ENCODE assay signal across 12 mouse cellular contexts in the genomic region with DNA sequence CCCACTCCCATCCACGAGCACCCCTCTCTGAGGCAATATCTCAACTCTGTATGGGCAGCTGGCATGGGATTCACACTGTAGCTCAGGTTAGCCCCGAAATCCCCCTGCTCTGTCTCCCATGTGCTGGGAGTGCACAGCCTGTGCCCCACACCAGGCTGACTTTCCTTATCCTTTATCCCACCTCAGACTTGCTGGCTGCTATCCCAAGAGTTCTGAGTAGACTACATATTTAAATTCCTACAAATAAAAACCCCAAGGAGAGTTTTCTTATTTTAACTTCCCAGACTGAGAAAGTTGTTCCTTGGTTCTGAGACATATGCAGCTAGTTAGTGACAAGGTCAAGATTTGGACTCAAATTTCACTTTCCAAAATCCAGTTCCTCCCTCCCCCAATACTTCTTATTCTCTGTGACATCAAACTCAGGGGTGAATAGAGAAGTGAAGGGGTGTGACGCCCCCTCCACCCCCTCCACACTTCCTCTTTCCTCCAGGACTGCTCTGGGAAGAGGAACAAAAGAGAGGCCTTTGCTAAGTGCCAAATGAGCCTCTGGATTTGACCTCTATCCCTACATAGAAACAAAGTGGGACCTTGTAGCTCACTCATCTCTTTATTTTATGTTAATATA. TPM values are rescaled to one million over a fixed set of nuclear protein-coding genes. Genes with fewer than 3 reads are reported as not detected.
DNase-seq lines count a peak whose midpoint lies in the region; ATAC-seq and TF ChIP-seq lines count a peak whose summit lies in the region.
"Had no signal": no experiment of that assay in that cellular context is flagged by ENCODE, and none has a peak within 500 bp of the region (broad histone marks: within the 10 kb centered on the region; RNA-seq: fewer than 3 reads in every experiment).

No protein-coding gene starts in this region.

- no peak overlapping the region for H3K9ac ChIP-seq in liver, postnatal 0 days (replicated peaks)
- H3K9ac ChIP-seq in embryonic facial prominence, embryonic 14.5 days (ENCODE audit: low read depth, low read length) = no peak overlapping the region
- H3K9ac ChIP-seq: embryonic facial prominence, embryonic 15.5 days; forebrain, postnatal 0 days; hindbrain, embryonic 15.5 days; lung, embryonic 15.5 days had no signal

- ATAC-seq in liver, postnatal 0 days = no peak
- ATAC-seq in embryonic facial prominence, embryonic 14.5 days (ENCODE audit: low read depth) = no peak
- ATAC-seq in neutrophil, adult 5-6 weeks (ENCODE audit: extremely low read depth, insufficient number of reproducible peaks, low FRiP score, poor library complexity, severe bottlenecking) = peak; percentile 92
- ATAC-seq: forebrain, postnatal 0 days had no signal

- H3K36me3 ChIP-seq in liver, postnatal 0 days (replicated peaks; ENCODE audit: insufficient read depth, low read length) = no peaks in the 10 kb centered on the region
- no peaks in the 10 kb centered on the region for H3K36me3 ChIP-seq in embryonic facial prominence, embryonic 14.5 days (ENCODE audit: control insufficient read depth, insufficient read depth, low read length)
- H3K36me3 ChIP-seq: embryonic facial prominence, embryonic 15.5 days; lung, embryonic 15.5 days had no signal

- peak; percentile 32 for DNase-seq in liver, postnatal 0 days
- DNase-seq in liver = no peak
- peak; percentile 29 for DNase-seq in R1 (ENCODE audit: low read depth, low spot score)
- peak; percentile 65 for DNase-seq in embryonic facial prominence, embryonic 14.5 days (ENCODE audit: low spot score)
- no peak for DNase-seq in urinary bladder, postnatal 10 days (ENCODE audit: low spot score)
- DNase-seq in gastrocnemius, postnatal 25 days = no peak
- DNase-seq: forebrain, postnatal 0 days had no signal

- no peak overlapping the region for H3K4me2 ChIP-seq in liver, postnatal 0 days (ENCODE audit: low read depth, low read length)
- H3K4me2 ChIP-seq in embryonic facial prominence, embryonic 14.5 days (ENCODE audit: low read depth, low read length) = no peak overlapping the region
- H3K4me2 ChIP-seq: embryonic facial prominence, embryonic 15.5 days; hindbrain, embryonic 15.5 days; lung, embryonic 15.5 days had no signal

- no peaks in the 10 kb centered on the region for H3K9me3 ChIP-seq in liver, postnatal 0 days (ENCODE audit: low read length)
- H3K9me3 ChIP-seq in embryonic facial prominence, embryonic 14.5 days (ENCODE audit: control insufficient read depth, low read length) = no peaks in the 10 kb centered on the region
- H3K9me3 ChIP-seq: embryonic facial prominence, embryonic 15.5 days; hindbrain, embryonic 15.5 days; lung, embryonic 15.5 days had no signal

- H3K27ac ChIP-seq in liver, postnatal 0 days (ENCODE audit: low read depth) = no peak overlapping the region
- H3K27ac ChIP-seq in embryonic facial prominence, embryonic 14.5 days (replicated peaks; ENCODE audit: low read depth, low read length) = peak overlapping the region; percentile 25; the same call in 1 of the 2 replicates
- H3K27ac ChIP-seq: embryonic facial prominence, embryonic 15.5 days; hindbrain, embryonic 15.5 days; left cerebral cortex, adult 2 months; lung, embryonic 15.5 days had no signal

- 55% methylated on average over 3 of the region's 3 CpGs for WGBS in liver, postnatal 0 days (ENCODE audit: insufficient replicate concordance)
- 47% methylated on average over 3 of the region's 3 CpGs for WGBS in embryonic facial prominence, embryonic 14.5 days

- no peak for TF ChIP-seq CTCF in liver, postnatal 0 days (IDR thresholded peaks at IDR 0.05; ENCODE audit: low read depth)

- no peak for TF ChIP-seq EP300 in liver, postnatal 0 days (IDR thresholded peaks at IDR 0.05; ENCODE audit: low read depth)

- no peak overlapping the region for H3K4me3 ChIP-seq in liver, postnatal 0 days (ENCODE audit: low read depth, low read length)
- no peak overlapping the region for H3K4me3 ChIP-seq in embryonic facial prominence, embryonic 14.5 days (ENCODE audit: low read depth, low read length)
- H3K4me3 ChIP-seq: embryonic facial prominence, embryonic 15.5 days; hindbrain, embryonic 15.5 days; left cerebral cortex, adult 2 months; lung, embryonic 15.5 days had no signal

- no peaks in the 10 kb centered on the region; the same call in 1 of the 2 replicates for H3K4me1 ChIP-seq in liver, postnatal 0 days (ENCODE audit: insufficient read depth)
- peaks cover 6% of the 10 kb centered on the region for H3K4me1 ChIP-seq in embryonic facial prominence, embryonic 14.5 days (ENCODE audit: control insufficient read depth, insufficient read depth, low read length)
- H3K4me1 ChIP-seq: lung, embryonic 15.5 days had no signal

- no peaks in the 10 kb centered on the region for H3K27me3 ChIP-seq in liver, postnatal 0 days (ENCODE audit: insufficient read depth, low read length)
- no peaks in the 10 kb centered on the region for H3K27me3 ChIP-seq in embryonic facial prominence, embryonic 14.5 days (replicated peaks; ENCODE audit: control insufficient read depth, insufficient read depth, low read length)
- H3K27me3 ChIP-seq: embryonic facial prominence, embryonic 15.5 days; hindbrain, embryonic 15.5 days; lung, embryonic 15.5 days had no signal

RNA-seq across cellular contexts. Expression of a gene that starts 7.3 kb away (rescaled TPM):
- polyA plus RNA-seq in liver, postnatal 0 days (2015; fragmentation: Nextera tagmentation; extraction: Ambion mirVana) = 20.6 and 21.7 TPM in 2 replicates
- 31.5 and 33.8 TPM in 2 replicates for polyA plus RNA-seq in embryonic facial prominence, embryonic 14.5 days (2014; fragmentation: Nextera tagmentation; extraction: Ambion mirVana)
- total RNA-seq in neutrophil, adult 5-6 weeks (2017) = 90.4 and 91.8 TPM in 2 replicates
- total RNA-seq in gastrocnemius, postnatal 25 days (2021) = 100 to 1,000 TPM; 158 to 195 TPM

Comparison
In these comparisons a context has a peak if more than half of its experiments do, and no peak if none do; other contexts are left out.
1. DNase-seq: peak in liver, postnatal 0 days (single experiment), R1 (single experiment) and embryonic facial prominence, embryonic 14.5 days (single experiment); none in liver (single experiment), urinary bladder, postnatal 10 days (single experiment) and gastrocnemius, postnatal 25 days (single experiment).